Mouse (Mus musculus) retina, adult 2 months (tissue): Measurements from ENCODE around the gene Sacm1l.
A peak's percentile ranks its signal among the peaks of the same experiment; 100 is the strongest.

Experiments used
- DNase-seq: peaks from one replicate; pipeline ENCODE4 v3.0.0-alpha.2; 2012; ENCODE audit warnings: low read depth, low spot score

Sacm1l gene

DNA sequence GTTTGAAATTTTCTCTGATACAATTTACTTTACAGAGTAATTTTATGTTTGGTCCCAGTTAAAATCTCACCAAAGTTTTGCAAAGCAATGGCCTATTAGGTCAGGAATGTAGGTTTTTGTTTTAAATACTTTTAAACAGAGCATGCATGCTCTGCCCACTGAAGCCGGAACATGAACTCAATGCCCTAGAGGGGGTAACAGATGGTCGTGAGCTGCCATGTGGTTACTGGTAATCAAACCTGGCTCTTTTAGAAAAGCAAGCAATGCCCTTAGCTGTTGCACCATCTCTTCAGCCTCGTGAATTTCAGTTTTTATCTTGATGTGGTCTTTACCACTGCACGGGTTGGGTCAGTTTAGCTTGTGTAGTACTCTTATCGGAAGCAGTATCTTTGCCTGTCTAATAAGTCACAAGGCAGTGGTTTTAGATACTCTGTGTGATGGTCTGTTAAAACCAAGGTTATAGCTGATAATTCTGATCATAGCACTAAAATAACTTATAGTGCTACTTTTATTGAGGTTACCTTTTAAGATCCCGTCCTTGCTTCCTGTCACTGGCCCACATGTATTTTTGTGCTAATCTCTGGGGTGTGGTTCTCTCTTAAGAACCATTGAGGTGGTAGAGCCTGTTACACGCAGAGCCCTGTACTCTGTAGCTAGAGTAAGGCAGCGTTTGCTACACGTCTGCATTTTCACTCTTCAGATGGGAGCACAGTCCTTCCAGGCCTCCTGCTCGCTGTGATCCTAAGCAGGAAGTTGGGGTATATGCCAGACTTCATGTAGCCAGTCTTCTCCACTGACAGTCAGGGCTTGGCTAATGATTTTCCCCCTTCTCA, 48.0 kb downstream of the Sacm1l start:
- no peak for DNase-seq

DNA sequence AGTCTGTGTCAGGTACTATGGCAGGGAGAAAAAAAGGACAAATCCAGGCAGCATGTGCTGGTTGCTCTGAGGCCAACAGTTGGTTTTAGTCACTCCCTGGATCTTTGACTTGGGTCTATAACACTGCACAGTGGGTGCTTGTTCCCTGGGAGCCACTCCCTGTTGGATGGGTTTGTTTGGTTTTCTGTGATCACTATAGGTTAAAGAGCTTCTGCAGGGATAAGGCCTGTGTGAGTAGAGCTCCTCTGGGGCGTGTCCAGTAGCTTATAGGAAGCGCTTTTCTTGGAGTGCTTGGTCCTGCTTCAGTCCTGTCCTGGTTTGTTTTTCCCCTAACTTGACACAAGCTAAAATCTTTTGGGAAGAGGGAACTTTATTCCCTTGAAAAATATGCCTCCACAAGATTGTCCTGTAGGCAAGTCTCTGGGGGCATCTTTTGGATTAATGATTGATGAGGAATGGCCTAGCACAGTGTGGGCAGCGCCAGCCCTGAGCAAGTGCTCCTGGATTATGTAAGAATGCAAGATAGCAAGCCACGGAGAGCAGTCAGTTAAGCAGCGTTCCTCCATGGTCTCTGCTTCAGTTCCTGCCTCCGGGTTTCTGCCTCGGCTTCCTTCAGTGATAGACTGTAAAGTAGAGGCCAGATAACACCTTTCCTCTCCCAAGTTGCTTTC, 59.8 kb downstream of the Sacm1l start:
- DNase-seq = no peak

DNA sequence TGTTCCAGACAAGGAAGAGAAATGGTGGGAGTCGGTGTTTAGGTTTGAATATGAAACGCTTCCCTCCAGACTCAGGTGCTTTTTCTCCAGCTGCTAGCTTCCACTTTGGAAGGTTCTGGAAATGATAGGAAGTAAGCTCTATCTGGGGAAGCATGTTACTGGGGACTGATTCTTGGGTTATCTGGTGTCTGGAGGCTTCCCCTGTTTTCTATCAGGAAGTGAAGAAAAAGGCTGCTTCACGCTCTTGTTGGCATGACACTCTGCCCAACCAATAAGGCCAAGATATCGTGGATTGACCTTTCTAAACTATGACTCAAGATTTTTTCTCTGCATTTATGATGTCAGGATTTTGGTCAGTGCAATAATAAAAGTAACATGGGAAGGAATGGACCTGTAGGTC, 65.6 kb downstream of the Sacm1l start:
- DNase-seq = no peak

DNA sequence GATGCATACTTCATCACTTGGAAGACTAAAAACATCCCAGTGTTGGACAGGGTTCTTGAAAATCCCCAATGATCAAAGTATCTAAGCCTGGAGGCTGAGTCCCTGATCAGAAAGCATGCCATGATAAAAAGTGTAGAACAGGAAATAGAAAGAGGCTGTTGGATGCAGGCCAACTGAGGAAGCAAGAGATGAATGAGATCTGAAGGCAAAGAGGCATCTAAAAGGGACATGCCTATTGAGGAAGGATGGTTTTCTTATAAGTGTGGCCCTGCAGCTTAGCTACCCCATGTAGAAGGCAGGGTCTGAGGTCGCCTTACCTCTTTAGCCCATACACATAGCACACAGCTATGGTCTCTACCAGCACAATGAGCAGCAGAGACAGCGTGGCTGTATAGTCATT, 67.4 kb downstream of the Sacm1l start:
- no peak for DNase-seq

DNA sequence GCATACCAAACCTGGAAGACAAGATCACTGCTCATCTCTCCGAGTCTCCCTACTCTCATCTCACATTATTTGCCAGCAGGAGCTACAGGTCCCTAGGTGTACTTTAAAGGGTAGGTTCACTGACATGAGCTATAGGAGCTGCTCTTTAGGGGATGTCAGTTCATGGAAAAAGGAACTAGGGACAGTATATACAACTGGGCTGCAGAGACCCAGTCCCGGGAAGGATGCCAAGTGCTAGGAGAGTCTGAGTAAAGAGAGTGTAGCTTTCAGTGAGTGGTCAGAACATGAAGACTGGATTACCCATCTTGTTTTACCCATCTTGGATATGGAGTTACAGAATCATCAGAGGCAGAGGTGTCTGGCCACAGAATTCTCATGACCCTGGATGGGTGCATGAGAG, 67.8 kb downstream of the Sacm1l start:
- DNase-seq = no peak

DNA sequence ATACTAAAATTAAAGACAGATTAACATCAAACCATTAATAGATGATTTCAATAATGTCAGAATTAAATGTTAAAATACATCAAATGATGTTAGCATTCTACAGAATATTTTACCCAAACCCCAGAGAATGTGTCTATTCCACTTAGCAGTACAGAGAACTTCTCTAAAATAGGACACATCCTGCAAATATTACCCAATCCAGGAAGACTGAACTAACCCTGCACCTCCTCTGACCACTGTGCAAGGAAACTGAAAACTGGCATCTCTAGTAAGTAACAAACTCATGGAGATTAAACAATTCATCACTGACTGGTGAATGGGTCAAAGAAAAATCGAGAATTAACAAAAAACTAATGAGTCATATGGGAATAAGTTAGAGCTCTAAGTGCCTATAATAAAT, 72.0 kb downstream of the Sacm1l start:
- no peak for DNase-seq

DNA sequence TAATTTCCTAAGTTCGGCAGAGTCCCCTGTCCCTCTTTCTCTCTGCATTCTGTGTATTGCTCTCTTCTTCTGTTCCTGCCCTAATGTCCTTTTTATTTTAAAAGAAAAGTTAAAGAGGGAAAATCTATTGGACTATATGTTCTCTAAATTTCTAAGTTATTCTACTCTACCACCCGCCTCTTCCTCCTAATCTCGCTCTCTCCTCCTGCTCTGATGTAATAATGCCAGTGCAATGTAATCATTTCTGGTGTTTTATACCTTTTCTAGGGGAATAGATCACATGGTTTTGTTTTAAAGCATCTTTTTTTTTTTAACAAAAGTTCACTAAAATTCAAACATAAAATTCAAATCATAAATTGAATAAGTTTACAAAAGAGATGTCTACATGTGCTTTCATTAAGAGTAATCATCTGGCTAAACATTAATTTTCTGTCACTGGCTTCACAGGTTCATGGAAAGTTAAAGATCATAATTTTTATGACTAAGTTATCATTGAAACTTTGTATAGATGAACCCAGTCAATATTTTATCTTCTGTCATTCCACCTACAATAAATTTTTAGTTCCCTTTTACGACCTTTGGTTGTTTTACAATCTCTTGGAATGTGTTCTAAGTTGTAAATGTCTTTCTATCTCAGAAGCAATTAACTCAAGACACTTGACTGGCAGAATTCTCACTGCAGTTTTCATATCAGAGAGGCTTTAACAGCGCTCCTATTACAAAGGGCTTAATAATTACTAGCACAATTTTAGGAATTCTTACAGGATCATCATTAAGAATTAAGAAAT, 90.9 kb downstream of the Sacm1l start:
- DNase-seq = no peak

DNA sequence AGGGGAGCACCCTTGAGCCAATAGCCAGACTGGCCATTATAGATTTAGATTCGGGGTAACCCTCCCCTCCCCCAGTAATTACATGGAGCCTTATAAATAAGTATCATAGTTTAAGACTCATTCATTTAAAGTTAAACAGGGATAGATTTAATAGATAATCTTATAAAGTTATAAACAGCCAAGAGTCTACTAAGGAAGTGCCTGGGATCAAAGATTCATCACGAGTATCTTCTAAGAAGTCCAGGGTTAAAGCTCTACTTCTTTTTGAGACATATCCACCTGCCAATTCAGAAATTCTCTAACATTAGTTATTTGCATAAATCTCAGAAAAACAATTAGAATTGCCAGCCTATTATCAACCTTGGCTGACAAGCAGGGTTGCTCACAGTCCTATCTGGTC, 95.2 kb downstream of the Sacm1l start:
- DNase-seq = no peak

DNA sequence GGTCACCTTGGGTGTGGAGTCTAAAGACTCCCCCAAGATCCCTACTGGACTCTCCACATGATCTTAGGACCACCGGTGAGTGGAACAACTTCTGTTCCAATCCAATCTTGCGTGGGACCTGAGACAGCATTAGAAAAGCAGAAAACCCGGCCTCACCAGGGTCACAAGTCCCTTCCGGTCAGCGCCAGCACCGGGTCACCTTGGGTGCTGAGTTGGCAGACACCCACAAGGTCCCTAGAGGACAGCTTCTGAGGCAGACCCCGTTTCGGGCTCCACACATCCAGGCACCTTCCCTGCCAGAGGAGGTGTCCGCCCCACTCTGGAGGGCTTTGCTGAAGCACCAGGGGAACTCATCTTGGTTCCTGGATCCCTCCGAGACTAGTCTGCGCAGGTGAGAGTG, 96.3 kb downstream of the Sacm1l start:
- no peak for DNase-seq

DNA sequence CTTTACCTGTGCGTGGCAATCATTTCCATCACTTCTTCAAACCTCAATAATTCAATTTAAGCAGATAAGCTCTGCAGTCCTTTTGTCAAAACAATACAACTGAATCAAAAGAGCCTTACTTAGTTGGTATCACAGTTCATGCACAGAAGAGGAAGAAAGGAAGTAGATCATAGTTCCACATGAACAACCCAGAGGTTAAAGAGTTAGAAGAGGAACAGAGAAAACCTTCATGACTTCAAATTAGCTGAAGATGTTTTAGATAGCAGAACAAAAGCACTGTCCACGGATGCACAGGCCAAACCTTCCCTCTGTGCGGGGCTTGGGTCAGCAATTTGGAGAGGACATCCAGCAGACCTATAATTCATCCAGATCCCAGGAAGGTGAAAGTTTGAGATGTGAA, 102.1 kb downstream of the Sacm1l start:
- no peak for DNase-seq

DNA sequence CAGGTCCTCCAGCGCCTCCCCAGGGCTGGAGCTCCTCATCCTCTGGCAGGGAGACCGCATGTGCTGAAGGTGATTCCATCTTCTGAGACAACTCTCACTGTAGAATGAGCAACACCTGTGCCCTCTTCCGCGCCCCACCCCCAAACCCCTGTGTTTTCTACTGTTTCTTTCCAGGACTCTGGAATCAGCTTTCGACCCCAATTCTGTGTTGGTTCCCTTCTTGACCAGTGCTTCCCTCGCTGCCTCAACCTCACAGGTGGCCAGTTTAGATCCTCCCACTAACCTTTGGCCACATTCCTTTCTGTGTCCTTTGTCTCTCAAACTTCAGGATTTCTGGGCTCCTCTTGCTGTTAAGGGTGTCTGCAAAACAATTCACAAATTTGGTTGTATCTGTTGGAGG, 102.7 kb downstream of the Sacm1l start, which contains the start of gene Slc6a20b:
TSS of gene Slc6a20b (minus strand) at position 285 of the 400 bp plus-strand sequence.
- DNase-seq = no peak

DNA sequence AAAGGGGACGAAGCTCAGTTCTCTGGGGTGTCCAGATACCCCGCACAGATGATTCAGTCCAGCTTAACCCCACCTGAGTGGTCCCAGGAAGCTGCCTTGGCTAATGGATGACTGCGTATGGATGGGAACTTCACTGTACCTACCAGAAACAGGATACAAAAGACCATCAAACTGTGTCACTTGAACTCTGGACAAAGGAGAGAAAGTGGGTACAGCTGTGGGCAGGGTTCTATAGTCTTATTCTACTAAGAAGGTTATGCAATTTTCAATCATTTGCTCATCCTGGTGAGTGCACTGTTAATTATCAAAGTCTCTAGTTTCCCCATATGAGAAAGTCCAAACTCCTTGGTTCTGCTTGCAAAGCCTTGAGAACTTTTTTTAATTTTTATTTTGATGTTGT, 103.4 kb downstream of the Sacm1l start:
- DNase-seq = no peak

DNA sequence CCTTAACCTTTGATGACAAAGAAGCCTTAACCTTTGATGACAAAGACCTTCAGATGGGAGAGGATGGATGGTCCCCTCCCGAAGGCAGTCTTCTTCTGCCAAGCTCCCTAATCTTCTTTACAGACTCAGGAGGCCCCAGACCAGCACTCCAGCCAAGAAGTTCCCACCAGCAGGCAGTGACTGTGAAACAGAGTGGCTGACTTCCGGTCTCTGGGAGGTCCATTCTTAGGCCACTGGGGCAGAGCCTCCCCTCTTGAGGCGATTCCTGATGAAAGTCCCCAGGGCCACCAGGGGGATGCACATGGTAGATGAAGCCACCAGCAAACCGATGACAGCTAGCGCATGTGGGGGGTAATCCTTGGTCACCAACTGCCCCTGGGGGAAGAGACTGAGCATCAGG, 107.2 kb downstream of the Sacm1l start:
- no peak for DNase-seq

DNA sequence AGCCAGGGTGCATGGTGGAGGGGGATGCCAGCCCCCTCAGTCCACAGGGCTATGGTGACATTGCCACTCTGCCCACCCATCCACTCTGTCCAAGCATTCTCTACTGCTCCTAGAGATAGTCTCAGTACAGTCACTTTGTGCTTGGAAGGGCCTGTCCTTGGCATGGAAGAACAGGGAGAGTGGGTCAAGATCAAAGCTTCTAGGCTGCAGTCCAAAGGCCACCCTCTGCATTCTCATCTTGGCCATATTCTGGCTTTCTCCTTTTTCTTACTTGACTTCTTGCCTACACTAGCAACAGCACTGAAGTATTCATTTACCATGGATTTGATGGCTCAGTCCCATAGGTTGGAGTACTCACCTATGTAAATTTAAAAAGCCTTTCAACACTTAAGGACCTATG, 108.7 kb downstream of the Sacm1l start:
- no peak for DNase-seq

DNA sequence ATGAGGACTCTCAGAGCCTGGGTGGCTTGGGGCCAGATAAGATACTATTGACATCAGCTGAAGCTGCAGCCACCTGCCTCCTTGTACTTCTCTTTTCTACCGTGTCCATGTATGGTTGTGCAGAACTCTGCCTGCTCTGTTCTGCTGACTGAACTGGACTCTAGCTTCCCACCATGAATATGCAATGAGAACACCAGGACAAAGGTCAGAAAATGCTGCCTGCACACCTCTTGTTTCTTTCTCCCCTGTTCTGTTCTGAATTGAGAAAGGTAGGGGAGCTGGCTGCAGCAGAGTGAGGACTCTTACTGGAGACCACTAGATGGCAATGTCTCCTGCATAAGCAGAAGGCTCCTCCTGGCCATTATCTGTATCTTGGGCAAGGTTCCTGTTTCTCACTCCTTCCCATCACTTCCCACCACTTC, 109.1 kb downstream of the Sacm1l start:
- DNase-seq = peak; percentile 13

DNA sequence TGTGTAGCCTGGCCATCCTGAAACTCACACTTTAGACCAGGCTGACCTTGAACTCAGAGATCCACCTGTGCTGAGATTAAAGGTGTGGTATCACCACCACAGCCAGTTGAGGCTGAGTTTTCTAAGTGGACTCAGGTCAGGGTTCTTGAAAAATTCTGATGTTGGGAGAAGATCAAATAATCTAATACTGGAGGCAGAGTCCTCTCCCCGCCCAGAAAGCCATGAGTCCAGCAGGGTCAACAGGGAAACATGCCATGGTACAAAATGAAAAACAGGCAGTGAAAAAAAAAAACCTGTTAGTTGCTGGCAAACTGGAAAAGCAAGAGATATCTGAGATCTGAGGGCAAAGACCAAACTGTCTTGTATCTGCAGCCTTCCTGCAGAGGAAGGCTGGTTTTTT, 110.5 kb downstream of the Sacm1l start:
- DNase-seq = no peak
